Mouse (Mus musculus): Measurements from ENCODE around the gene Dnaaf2.

DNA sequence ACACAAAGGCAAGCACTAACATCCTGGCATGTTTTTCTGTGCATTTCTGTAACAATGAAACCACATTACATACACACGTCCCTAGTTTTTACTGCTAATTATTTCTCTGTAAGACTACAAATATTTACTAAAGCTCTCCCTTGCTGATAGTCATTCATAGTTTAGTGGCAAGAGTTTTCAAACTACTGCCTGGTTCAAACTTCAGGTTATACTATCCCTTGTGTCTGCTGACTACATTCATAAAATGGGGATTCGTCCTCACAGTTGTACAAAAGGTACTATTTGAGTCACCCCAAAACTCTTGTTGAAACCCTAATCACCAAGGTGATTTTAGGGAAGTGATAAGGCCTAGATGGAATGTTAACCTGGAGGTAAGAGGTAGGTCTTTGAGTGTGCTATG is 42.3 kb downstream of the Dnaaf2 start:
- no peak for TF ChIP-seq CTCF (IDR thresholded peaks at IDR 0.05; ENCODE audit: control insufficient read depth, insufficient read depth, insufficient read length)
- no peak for TF ChIP-seq MAX (IDR thresholded peaks at IDR 0.05)
